Comparison of ENCODE assay signal across 8 mouse cellular contexts in the genomic region with DNA sequence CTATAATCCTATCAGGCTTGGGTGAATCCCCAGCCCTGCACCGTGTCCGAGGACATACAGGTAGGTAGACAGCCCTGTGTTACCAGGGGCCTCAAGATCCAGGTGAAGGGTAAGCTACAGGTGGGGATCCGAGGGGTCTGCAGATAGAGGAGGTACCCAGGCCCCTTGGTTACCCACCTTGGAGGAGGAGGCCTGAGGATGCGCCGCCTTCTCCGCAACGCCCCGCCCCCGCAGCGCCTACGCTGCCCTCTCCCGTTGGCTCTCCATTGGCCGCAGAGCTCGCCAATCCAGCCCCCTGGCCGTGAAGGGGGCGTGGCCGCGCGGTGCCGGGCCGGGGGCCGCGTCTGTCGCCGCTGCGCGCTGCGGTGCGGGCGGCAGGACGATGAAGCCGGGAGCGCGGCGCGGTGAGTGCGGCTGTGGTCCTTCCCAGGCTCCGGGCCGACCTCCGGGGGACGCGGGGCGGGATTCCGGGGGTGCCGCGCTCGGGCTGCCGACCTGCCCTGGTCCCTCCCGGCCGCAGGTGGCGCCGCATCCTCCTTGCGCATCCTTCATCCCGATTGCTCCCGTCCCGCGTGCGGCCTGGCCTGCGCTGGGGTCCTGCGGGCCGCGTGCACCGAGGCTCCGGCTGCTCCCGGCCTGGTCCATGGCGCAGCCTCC. TPM values are rescaled to one million over a fixed set of nuclear protein-coding genes. Genes with fewer than 3 reads are reported as not detected.
DNase-seq lines count a peak whose midpoint lies in the region; ATAC-seq and TF ChIP-seq lines count a peak whose summit lies in the region.

A gene (plus strand): TSS at position 51 of the 657 bp plus-strand sequence.

- no peaks in the 10 kb centered on the region for H3K27me3 ChIP-seq in hindbrain, postnatal 0 days (ENCODE audit: insufficient read depth, low read length)

- under 1% methylated on average over 56 of the region's 66 CpGs for WGBS in hindbrain, postnatal 0 days

- peak within 1 kb of the TSS; percentile 82 for H3K27ac ChIP-seq in hindbrain, postnatal 0 days
- peak within 1 kb of the TSS; percentile 85 for H3K27ac ChIP-seq in left cerebral cortex, adult 2 months

- peak within 1 kb of the TSS; percentile 76 for H3K9ac ChIP-seq in hindbrain, postnatal 0 days (replicated peaks; ENCODE audit: low read length)

- no peaks in the 10 kb centered on the region for H3K9me3 ChIP-seq in hindbrain, postnatal 0 days (ENCODE audit: low read length)

- peak; percentile 76 for DNase-seq in WW6 (ENCODE audit: low read depth, low spot score)
- peak; percentile 89 to 94 for DNase-seq in cerebellum, postnatal 36 days
- peak; percentile 27 for DNase-seq in gastrocnemius, adult 18-20 months (ENCODE audit: low spot score)
- DNase-seq in hindbrain, postnatal 0 days (ENCODE audit: low spot score) = peak; percentile 96
- DNase-seq in left cerebral cortex, adult 2 months (ENCODE audit: extremely low spot score in 1 of 2, low spot score in 2 of 2) = peak; percentile 91 to 92
- peak; percentile 12 for DNase-seq in lung, postnatal 25 days (ENCODE audit: low spot score)
- DNase-seq in right cerebral cortex, postnatal 14 days = peak; percentile 91
- no peak for DNase-seq in spleen, postnatal 36 days (ENCODE audit: low spot score in 2 of 2)

- peak; percentile 98 for ATAC-seq in hindbrain, postnatal 0 days

- peak within 1 kb of the TSS; percentile 57 for H3K4me3 ChIP-seq in hindbrain, postnatal 0 days (ENCODE audit: low read length)
- H3K4me3 ChIP-seq in left cerebral cortex, adult 2 months = peak within 1 kb of the TSS; percentile 59

- no peak for TF ChIP-seq CTCF in hindbrain, postnatal 0 days (IDR thresholded peaks at IDR 0.05; ENCODE audit: low read depth)
- TF ChIP-seq CTCF in left cerebral cortex, adult 2 months (IDR thresholded peaks at IDR 0.05) = peak; percentile 43

- H3K36me3 ChIP-seq in hindbrain, postnatal 0 days (ENCODE audit: insufficient read depth, low read length) = no peaks in the 10 kb centered on the region

- no peaks in the 10 kb centered on the region for H3K4me1 ChIP-seq in hindbrain, postnatal 0 days (ENCODE audit: insufficient read depth, low read length)

- H3K4me2 ChIP-seq in hindbrain, postnatal 0 days (ENCODE audit: low read depth, low read length) = peak within 1 kb of the TSS; percentile 61

- intact Hi-C loops in left cerebral cortex, adult 2 months (cut with DNase I) = loop anchor here (2.0 to 5.0 kb wide), 4 partner anchors 28 to 88 kb away; no protein-coding TSS in a partner anchor

RNA-seq across cellular contexts. Expression of the gene that starts here (rescaled TPM):
- total RNA-seq in gastrocnemius, adult 18-20 months (2021) = under 1 TPM; 0.78 to 0.85 TPM
- total RNA-seq in hindbrain, postnatal 0 days (2014; rRNA removed) = 38.6 and 39.8 TPM in 2 replicates
- polyA plus RNA-seq in hindbrain, postnatal 0 days (2015; fragmentation: Nextera tagmentation; extraction: Ambion mirVana) = 15.7 and 17.0 TPM in 2 replicates
- 10 to 100 TPM; 90.3 to 93.9 TPM for total RNA-seq in left cerebral cortex, adult 2 months (2021)

Comparison
In these comparisons a context has a peak if more than half of its experiments do, and no peak if none do; other contexts are left out.
1. RNA of the gene that starts here (total RNA-seq): 90.3 to 93.9 TPM in left cerebral cortex, adult 2 months and 38.6 to 39.8 TPM in hindbrain, postnatal 0 days; 0.78 to 0.85 TPM in gastrocnemius, adult 18-20 months; every median in the first group is over 10 times any median in the second.
2. Peak in DNase-seq in gastrocnemius, adult 18-20 months; RNA of the gene not detected or under 1 TPM.
3. DNase-seq: peak in WW6 (single experiment), cerebellum, postnatal 36 days (2 of 2), hindbrain, postnatal 0 days (single experiment), left cerebral cortex, adult 2 months (2 of 2), lung, postnatal 25 days (single experiment) and right cerebral cortex, postnatal 14 days (single experiment); none in spleen, postnatal 36 days (0 of 2).